29 mouse cellular contexts compared by ENCODE assay signal in the genomic region with DNA sequence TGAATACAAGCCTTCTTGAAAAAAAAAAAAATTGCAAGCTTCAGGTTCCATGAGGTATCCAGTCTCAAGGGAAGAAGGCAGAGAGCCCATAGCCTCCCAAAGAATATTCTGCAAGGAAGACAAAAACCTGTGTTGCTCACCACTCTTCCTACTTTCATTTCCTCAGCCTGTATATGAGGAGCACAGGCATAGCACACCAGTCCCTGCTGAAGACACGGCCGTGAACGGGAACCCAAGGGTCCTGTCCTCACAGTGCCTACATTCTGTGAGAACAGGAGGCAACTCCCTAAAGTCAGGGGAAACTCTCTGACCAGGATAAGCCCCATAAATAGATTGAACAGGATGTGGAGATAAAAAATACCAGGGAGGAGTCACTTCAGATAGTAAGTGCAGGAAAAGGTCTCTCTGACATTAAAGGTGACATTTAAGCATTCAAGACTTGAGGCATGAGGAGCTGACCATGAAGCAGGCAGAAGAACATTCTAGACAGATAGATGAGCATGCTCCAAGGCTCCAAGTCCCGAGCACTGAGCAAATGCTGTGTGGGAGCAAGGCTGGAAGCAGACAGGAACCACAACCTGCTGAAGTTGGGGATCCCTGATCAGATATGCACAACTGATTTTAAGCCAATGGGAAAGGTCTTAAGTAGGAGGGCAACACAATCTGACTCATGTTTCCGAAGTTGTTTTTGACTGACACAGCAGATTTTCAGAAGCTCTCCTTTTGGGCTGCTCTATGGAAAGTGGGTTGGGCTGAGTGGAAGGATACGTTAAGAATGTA.
DNase-seq lines count a peak whose midpoint lies in the region; ATAC-seq and TF ChIP-seq lines count a peak whose summit lies in the region.
"Had no signal": no experiment of that assay in that cellular context is flagged by ENCODE, and none has a peak within 500 bp of the region (broad histone marks: within the 10 kb centered on the region; RNA-seq: fewer than 3 reads in every experiment).

No protein-coding gene starts in this region.

- peak overlapping the region; percentile 32 for H3K4me2 ChIP-seq in heart, postnatal 0 days (ENCODE audit: low read depth, low read length)
- no peak overlapping the region for H3K4me2 ChIP-seq in kidney, embryonic 14.5 days (replicated peaks; ENCODE audit: low read depth, low read length)
- H3K4me2 ChIP-seq: embryonic facial prominence, embryonic 15.5 days; forebrain, embryonic 13.5 days; heart, embryonic 15.5 days; hindbrain, embryonic 15.5 days; intestine, embryonic 15.5 days; limb, embryonic 15.5 days; lung, embryonic 15.5 days; midbrain, embryonic 12.5 days had no signal

- intact Hi-C loops in heart, postnatal 10 days (cut with DNase I), result loop anchor here (5.0 kb wide), 2 partner anchors 100 to 225 kb away; no protein-coding TSS in a partner anchor

- peak; percentile 58 for DNase-seq in heart, adult 11 months
- DNase-seq in heart, postnatal 10 days, result no peak
- DNase-seq in heart, postnatal 0 days (ENCODE audit: low spot score), result no peak
- no peak for DNase-seq in heart, adult 18-20 months
- no peak for DNase-seq in lung, adult 18-20 months
- DNase-seq: adrenal gland, postnatal 14 days; cerebellum, adult 11-12 months; cerebellum, postnatal 14 days; gastrocnemius, adult 2 months; gastrocnemius, postnatal 36 days; kidney, adult 8-10 months; kidney, postnatal 10 days; layer of hippocampus, postnatal 36 days; thymus, adult 2 months; thymus, postnatal 36 days had no signal

- no peak overlapping the region for H3K27ac ChIP-seq in heart, postnatal 0 days (ENCODE audit: low read depth)
- no peak overlapping the region for H3K27ac ChIP-seq in kidney, embryonic 14.5 days (ENCODE audit: low read depth, low read length)
- H3K27ac ChIP-seq: embryonic facial prominence, embryonic 10.5 days; embryonic facial prominence, embryonic 15.5 days; forebrain, embryonic 13.5 days; gastrocnemius, adult 2 months; heart, embryonic 15.5 days; hindbrain, embryonic 10.5 days; hindbrain, embryonic 15.5 days; intestine, embryonic 15.5 days; limb, embryonic 10.5 days; limb, embryonic 15.5 days; liver, embryonic 14.5 days; lung, embryonic 15.5 days; midbrain, embryonic 12.5 days had no signal

- ATAC-seq in heart, postnatal 0 days (ENCODE audit: insufficient read depth, low read depth), result no peak
- ATAC-seq in inflammation-experienced regulatory T-cells, adult 6 months, result peak; percentile 36
- no peak for ATAC-seq in kidney, embryonic 14.5 days (ENCODE audit: low FRiP score, low TSS enrichment)
- ATAC-seq: forebrain, embryonic 13.5 days; intestine, embryonic 15.5 days had no signal

- no peak for TF ChIP-seq EP300 in heart, postnatal 0 days (IDR thresholded peaks at IDR 0.05; ENCODE audit: low read depth)

- no peaks in the 10 kb centered on the region for H3K36me3 ChIP-seq in heart, postnatal 0 days (replicated peaks; ENCODE audit: control insufficient read depth, insufficient read depth, low read length)
- H3K36me3 ChIP-seq in kidney, embryonic 14.5 days (ENCODE audit: control insufficient read depth, insufficient read depth, low read length), result no peaks in the 10 kb centered on the region
- H3K36me3 ChIP-seq: embryonic facial prominence, embryonic 10.5 days; embryonic facial prominence, embryonic 15.5 days; heart, embryonic 15.5 days; hindbrain, embryonic 10.5 days; hindbrain, embryonic 15.5 days; intestine, embryonic 15.5 days; limb, embryonic 10.5 days; limb, embryonic 15.5 days; lung, embryonic 15.5 days; midbrain, embryonic 12.5 days had no signal

- no peak overlapping the region for H3K4me3 ChIP-seq in heart, postnatal 0 days (ENCODE audit: low read depth, low read length)
- no peak overlapping the region for H3K4me3 ChIP-seq in kidney, embryonic 14.5 days (ENCODE audit: low read length)
- H3K4me3 ChIP-seq: embryonic facial prominence, embryonic 10.5 days; embryonic facial prominence, embryonic 15.5 days; forebrain, embryonic 13.5 days; gastrocnemius, adult 2 months; heart, embryonic 15.5 days; hindbrain, embryonic 10.5 days; hindbrain, embryonic 15.5 days; intestine, embryonic 15.5 days; limb, embryonic 10.5 days; limb, embryonic 15.5 days; lung, embryonic 15.5 days; midbrain, embryonic 12.5 days had no signal

- no peak overlapping the region for H3K9ac ChIP-seq in heart, postnatal 0 days (replicated peaks; ENCODE audit: low read depth, low read length)
- H3K9ac ChIP-seq in kidney, embryonic 14.5 days (ENCODE audit: low read depth, low read length), result no peak overlapping the region
- H3K9ac ChIP-seq: embryonic facial prominence, embryonic 15.5 days; forebrain, embryonic 13.5 days; heart, embryonic 15.5 days; hindbrain, embryonic 15.5 days; intestine, embryonic 15.5 days; limb, embryonic 15.5 days; liver, embryonic 14.5 days; lung, embryonic 15.5 days; midbrain, embryonic 12.5 days had no signal

- H3K9me3 ChIP-seq in heart, postnatal 0 days (replicated peaks; ENCODE audit: control insufficient read depth, low read length), result no peaks in the 10 kb centered on the region
- no peaks in the 10 kb centered on the region for H3K9me3 ChIP-seq in kidney, embryonic 14.5 days (ENCODE audit: control insufficient read depth, low read length)
- H3K9me3 ChIP-seq: embryonic facial prominence, embryonic 10.5 days; embryonic facial prominence, embryonic 15.5 days; forebrain, embryonic 13.5 days; heart, embryonic 15.5 days; hindbrain, embryonic 10.5 days; hindbrain, embryonic 15.5 days; intestine, embryonic 15.5 days; limb, embryonic 10.5 days; limb, embryonic 15.5 days; lung, embryonic 15.5 days; midbrain, embryonic 12.5 days had no signal

- no peaks in the 10 kb centered on the region for H3K27me3 ChIP-seq in heart, postnatal 0 days (ENCODE audit: control insufficient read depth, insufficient read depth, low read length)
- no peaks in the 10 kb centered on the region for H3K27me3 ChIP-seq in kidney, embryonic 14.5 days (ENCODE audit: control insufficient read depth, insufficient read depth, low read length)
- H3K27me3 ChIP-seq: embryonic facial prominence, embryonic 15.5 days; heart, embryonic 15.5 days; hindbrain, embryonic 15.5 days; intestine, embryonic 15.5 days; limb, embryonic 15.5 days; lung, embryonic 15.5 days had no signal

- H3K4me1 ChIP-seq in heart, postnatal 0 days (ENCODE audit: control insufficient read depth, insufficient read depth), result peaks cover 40% of the 10 kb centered on the region
- H3K4me1 ChIP-seq in kidney, embryonic 14.5 days (ENCODE audit: control insufficient read depth, insufficient read depth, low read length), result peaks cover 12% of the 10 kb centered on the region

- WGBS in heart, postnatal 0 days, result 34% methylated on average over 6 of the region's 6 CpGs
- WGBS in kidney, embryonic 14.5 days, result 75% methylated on average over 6 of the region's 6 CpGs

- TF ChIP-seq CTCF in heart, postnatal 0 days (IDR thresholded peaks at IDR 0.05; ENCODE audit: low read depth), result no peak
